Mouse (Mus musculus) heart, embryonic 13.5 days (tissue): ENCODE data around the gene Mrpl55. TPM values are rescaled to one million over a fixed set of nuclear protein-coding genes. Genes with fewer than 3 reads are reported as not detected.

Source experiments
- ATAC-seq: fragments of 200-750 bp; cut with Nextera tagmentation; 2 replicates; pipeline ENCODE4 v1.8.0; 2017; ENCODE audit warnings: moderate TSS enrichment; ENCODE audit not compliant: insufficient number of reproducible peaks, low FRiP score, low TSS enrichment; ENCODE audit errors: extremely low read depth
- H3K27ac ChIP-seq: fragments of 300-500 bp; sonication (generic); replicated peaks from 2 replicates; pipeline ENCODE4 v1.5.1; 2015; ENCODE audit warnings: moderate library complexity, mild to moderate bottlenecking, inconsistent platforms
- H3K27me3 ChIP-seq: fragments of 300-500 bp; sonication (generic); replicated peaks from 2 replicates; pipeline ENCODE4 v1.6.1; 2015; ENCODE audit warnings: mild to moderate bottlenecking, inconsistent platforms
- H3K36me3 ChIP-seq: fragments of 300-500 bp; sonication (generic); 2 replicates; pipeline ENCODE4 v1.6.1; 2015; ENCODE audit warnings: mild to moderate bottlenecking, inconsistent platforms
- H3K4me1 ChIP-seq: fragments of 300-500 bp; sonication (generic); 2 replicates; pipeline ENCODE4 v1.6.1; 2015; ENCODE audit warnings: inconsistent platforms
- H3K4me2 ChIP-seq: fragments of 300-500 bp; sonication (generic); 2 replicates; pipeline ENCODE4 v1.6.1; 2015; ENCODE audit warnings: inconsistent platforms, mild to moderate bottlenecking, moderate library complexity
- H3K4me3 ChIP-seq: fragments of 300-500 bp; sonication (generic); 2 replicates; pipeline ENCODE4 v1.5.1; 2015; ENCODE audit warnings: moderate library complexity, mild to moderate bottlenecking, inconsistent platforms
- H3K9ac ChIP-seq: fragments of 300-500 bp; sonication (generic); 2 replicates; pipeline ENCODE4 v1.6.1; 2015; ENCODE audit warnings: inconsistent platforms, mild to moderate bottlenecking, moderate library complexity
- H3K9me3 ChIP-seq: fragments of 300-500 bp; sonication (generic); 2 replicates; pipeline ENCODE4 v1.6.1; 2016; ENCODE audit warnings: inconsistent platforms
- WGBS: fragments of 180-500 bp; shearing (Covaris S2); methylation state at CpG from one replicate; pipeline ENCODE4 v1.1.7; 2015; ENCODE audit warnings: mixed read lengths; 5-methylcytosine and 5-hydroxymethylcytosine counted together
- polyA plus RNA-seq: library from polyadenylated mRNA; unstranded; fragments of >200 nt; fragmentation: Nextera tagmentation; extraction: Ambion mirVana; gene quantifications from 2 replicates; pipeline ENCODE4 v1.2.1, GENCODE M21; 2015

Mrpl55 gene
- polyA plus RNA-seq, 1 experiment from 2014 or later: 105 TPM

DNA sequence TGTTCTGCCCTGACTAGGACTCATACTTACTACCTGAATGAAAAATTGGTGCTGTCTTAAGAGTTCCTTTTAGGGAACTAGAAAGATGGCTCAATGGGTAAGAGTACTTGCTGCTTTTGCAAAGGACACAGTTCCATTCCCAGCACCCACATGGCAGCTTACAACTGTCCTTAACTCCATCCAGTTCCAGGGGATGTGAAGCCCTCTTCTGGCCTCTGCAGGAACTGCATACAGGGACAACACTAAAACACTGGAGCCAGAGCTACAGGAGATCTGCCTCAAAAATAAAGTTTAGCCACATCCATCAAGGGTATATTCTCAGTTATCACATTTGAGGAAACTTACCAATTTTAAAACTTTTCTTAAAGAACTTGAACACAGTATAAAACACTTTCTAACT is 16.8 kb downstream of the Mrpl55 start:
- Histone ChIP-seq H3K36me3 (peaks cover 46% of the 10 kb centered on the region), H3K4me2 (no peak overlapping the region), H3K4me1 (peaks cover 79% of the 10 kb centered on the region), H3K27ac (no peak overlapping the region), H3K9ac (no peak overlapping the region), H3K27me3 (no peaks in the 10 kb centered on the region), H3K9me3 (no peaks in the 10 kb centered on the region), H3K4me3 (no peak overlapping the region)
- ATAC-seq: no peak

DNA sequence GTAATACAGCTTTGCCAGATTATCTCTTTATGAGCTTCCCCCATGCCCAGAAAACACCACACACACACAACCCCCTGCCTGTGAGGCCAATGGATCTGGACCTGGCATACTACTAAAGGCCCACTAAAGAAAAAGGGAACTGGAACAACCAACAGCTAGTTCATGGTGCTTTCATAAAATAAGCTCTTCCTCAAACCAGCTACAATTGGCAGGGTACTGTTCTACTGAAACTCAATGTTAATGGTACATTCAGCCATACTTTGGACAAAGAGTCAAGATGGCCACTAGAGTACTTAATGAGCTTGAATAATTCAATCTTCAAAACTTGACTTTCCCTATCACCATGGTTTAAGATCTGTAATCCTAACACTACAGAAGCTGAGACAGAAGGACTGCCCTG is 19.3 kb downstream of the Mrpl55 start:
- Histone ChIP-seq H3K9ac (no peak overlapping the region), H3K4me2 (no peak overlapping the region), H3K27me3 (no peaks in the 10 kb centered on the region), H3K9me3 (no peaks in the 10 kb centered on the region), H3K4me1 (peaks cover 93% of the 10 kb centered on the region), H3K27ac (no peak overlapping the region), H3K36me3 (peaks cover 32% of the 10 kb centered on the region), H3K4me3 (no peak overlapping the region)
- no peak for ATAC-seq

DNA sequence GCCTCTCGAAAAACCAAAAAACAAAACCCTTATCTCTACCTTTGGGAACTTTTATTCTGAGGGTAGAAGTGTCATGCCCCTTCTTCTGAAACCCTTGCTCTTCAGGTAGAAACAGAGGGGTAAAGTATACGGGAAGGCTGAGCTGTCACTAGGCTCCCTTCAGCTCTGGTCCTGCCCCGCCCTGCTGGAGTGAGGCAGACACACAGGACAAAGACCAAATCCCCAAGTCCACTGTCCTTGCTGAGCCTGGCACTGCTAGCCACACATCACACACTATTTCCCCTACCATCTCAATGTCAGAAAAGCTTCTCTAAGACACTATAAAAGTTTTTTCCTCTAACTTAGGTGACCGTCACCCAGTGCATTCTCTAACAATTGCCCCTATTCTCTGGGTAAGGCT is 20.0 kb downstream of the Mrpl55 start:
- no peak for ATAC-seq
- Histone ChIP-seq H3K36me3 (peaks cover 32% of the 10 kb centered on the region), H3K27me3 (no peaks in the 10 kb centered on the region), H3K27ac (no peak overlapping the region), H3K4me2 (no peak overlapping the region), H3K4me3 (no peak overlapping the region), H3K9ac (no peak overlapping the region), H3K9me3 (no peaks in the 10 kb centered on the region), H3K4me1 (peaks cover 90% of the 10 kb centered on the region)
- 80% methylated on average over 4 of the region's 4 CpGs for WGBS

DNA sequence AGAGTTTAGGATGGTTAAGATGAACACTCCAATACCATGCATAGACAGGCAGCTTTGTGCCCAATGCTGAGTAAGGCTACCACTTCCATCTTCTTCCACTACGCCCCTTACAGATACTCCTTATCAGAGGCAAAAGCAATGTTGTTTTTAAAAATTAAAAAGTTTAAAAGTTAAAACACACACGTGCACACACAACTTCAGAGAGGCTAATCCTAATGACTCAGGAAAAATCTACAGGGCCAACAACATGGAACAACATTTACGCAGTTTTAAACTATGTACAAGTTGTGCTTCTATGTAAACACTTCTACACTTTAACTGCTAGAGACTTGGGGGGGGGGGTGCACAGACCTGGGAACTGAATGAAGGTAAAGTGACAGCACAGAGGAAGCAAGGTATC is 21.7 kb downstream of the Mrpl55 start:
- Histone ChIP-seq H3K9ac (peak overlapping the region; percentile 37; the same call in 1 of the 2 replicates), H3K4me1 (peaks cover 79% of the 10 kb centered on the region), H3K9me3 (no peaks in the 10 kb centered on the region), H3K4me3 (no peak overlapping the region), H3K36me3 (peaks cover 25% of the 10 kb centered on the region), H3K27me3 (no peaks in the 10 kb centered on the region), H3K27ac (0 out of 2 replicates have a peak overlapping the region, but pooled peaks have one; percentile 26), H3K4me2 (peak overlapping the region; percentile 96)
- no peak for ATAC-seq
- 75% methylated on average over 3 of the region's 3 CpGs for WGBS

DNA sequence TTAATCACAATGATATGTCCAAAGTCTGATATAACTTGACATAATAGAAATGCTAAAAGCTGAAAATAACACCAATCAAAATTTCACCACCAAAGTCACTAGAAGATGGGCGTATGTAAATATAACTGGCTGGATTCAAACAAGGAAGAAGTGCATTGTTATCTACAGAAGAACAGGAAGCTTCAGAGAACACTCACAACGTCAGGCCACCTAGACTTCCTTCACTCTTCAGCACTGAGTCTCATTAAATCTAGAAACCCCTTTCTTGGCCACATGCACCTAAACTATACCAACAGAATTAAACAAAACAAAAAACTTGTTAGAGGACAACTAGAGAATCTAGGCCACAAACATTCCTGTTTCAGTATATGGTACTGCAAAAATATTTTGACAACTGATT is 22.2 kb downstream of the Mrpl55 start:
- Histone ChIP-seq H3K4me2 (peak overlapping the region; percentile 96), H3K4me1 (peaks cover 78% of the 10 kb centered on the region), H3K36me3 (peaks cover 21% of the 10 kb centered on the region), H3K4me3 (peak overlapping the region; percentile 100; the same call in 1 of the 2 replicates), H3K9me3 (no peaks in the 10 kb centered on the region), H3K9ac (no peak overlapping the region), H3K27ac (no peak overlapping the region), H3K27me3 (no peaks in the 10 kb centered on the region)
- ATAC-seq: no peak
- WGBS: 31% methylated on average over 2 of the region's 2 CpGs

DNA sequence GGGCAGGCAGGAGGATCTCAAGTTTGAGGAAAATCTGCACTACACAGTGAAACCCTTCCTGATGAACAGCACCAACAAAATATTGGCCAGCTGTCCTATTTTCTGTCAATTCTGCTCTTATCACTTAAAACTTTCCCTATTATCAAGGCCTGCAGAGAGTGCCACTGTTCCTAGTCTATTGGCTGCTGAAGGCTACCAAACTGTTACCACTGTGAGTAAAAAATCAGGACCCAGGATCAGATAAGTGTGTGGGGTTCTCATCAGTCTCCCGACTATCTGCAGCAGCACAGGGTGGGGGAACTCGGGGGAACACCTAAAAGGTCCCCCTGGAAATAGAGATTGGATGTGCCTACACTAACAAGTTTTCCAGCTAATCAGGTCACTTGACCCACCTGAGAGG is 22.9 kb downstream of the Mrpl55 start:
- no peak for ATAC-seq

DNA sequence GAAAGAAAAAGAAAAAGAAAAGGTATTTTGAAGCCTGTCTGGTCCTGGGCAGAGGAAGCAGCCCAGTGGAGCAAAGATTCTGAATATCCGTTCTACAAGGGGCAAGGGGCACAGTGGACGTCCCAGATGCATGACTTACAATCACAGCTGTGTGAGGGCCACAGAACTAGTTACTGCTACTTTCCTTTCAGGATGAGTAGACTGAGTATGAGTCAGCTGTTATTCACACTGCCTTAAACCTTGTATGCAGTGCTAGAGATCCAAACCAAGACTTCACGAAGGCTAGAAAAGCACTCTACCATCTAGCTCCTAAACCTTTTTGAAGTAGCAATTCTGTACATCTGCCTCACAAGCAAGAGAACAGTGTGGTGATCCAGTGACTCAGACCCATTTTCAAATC is 24.0 kb downstream of the Mrpl55 start:
- peak overlapping the region; percentile 96 for H3K4me2 ChIP-seq
- H3K27ac ChIP-seq: peak overlapping the region; percentile 99; the same call in 1 of the 2 replicates
- 36% methylated on average over 3 of the region's 3 CpGs for WGBS
- H3K9me3 ChIP-seq: no peaks in the 10 kb centered on the region
- H3K27me3 ChIP-seq: no peaks in the 10 kb centered on the region
- H3K36me3 ChIP-seq: peaks cover 9% of the 10 kb centered on the region
- H3K9ac ChIP-seq: peak overlapping the region; percentile 100
- peaks cover 67% of the 10 kb centered on the region for H3K4me1 ChIP-seq
- peak overlapping the region; percentile 100 for H3K4me3 ChIP-seq
- ATAC-seq: no peak

More for the DNA sequence above, 22.9 kb downstream of the Mrpl55 start:
- Histone ChIP-seq H3K27ac (no peak overlapping the region), H3K9ac (peak overlapping the region; percentile 100; the same call in 1 of the 2 replicates), H3K36me3 (peaks cover 14% of the 10 kb centered on the region), H3K9me3 (no peaks in the 10 kb centered on the region), H3K4me2 (peak overlapping the region; percentile 96), H3K4me1 (peaks cover 75% of the 10 kb centered on the region), H3K4me3 (peak overlapping the region; percentile 100), H3K27me3 (no peaks in the 10 kb centered on the region)
- WGBS: 28% methylated on average over 2 of the region's 2 CpGs

DNA sequence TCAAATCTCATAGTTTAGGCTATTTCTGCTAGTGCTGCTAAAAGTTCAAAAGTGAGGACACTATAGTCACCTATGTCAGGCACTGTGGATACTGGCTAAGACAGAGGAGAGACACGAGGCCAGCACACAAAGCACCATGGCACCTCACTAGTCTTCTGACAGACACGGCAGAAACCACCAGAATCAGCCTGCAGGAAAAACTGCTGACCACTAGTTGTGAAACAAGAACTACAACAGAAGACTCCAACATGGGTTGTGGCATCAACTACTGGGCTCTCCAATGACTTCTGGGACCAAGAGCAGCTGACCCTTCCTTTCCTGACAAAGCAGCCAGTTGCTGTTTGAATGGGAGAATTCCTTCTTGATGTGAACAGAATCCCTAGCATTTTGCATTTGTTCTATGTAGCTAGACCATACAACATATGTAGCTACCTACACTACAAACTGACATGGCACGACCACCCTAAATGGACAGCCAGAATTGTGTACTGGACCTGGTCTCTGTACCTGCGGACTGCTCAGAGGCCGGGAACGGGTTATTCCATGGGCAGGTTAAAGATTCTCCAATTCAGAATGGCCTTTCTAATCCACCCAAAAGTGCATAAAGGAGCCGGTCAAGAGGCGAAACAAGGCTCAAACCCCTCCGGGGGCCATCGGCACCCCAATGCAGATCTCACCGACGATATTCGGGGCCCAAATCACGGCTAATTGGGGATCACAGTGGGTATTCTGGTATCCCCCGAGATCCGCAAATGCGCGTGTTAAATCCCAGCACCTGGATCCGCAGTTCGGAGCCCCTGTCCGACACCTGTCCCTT is 24.7 kb downstream of the Mrpl55 start:
- Histone ChIP-seq H3K9ac (peak overlapping the region; percentile 100), H3K4me1 (peaks cover 60% of the 10 kb centered on the region), H3K9me3 (no peaks in the 10 kb centered on the region), H3K27ac (peak overlapping the region; percentile 99), H3K4me2 (peak overlapping the region; percentile 96), H3K4me3 (peak overlapping the region; percentile 100), H3K27me3 (no peaks in the 10 kb centered on the region), H3K36me3 (peaks cover 9% of the 10 kb centered on the region)
- no peak for ATAC-seq
- WGBS: 2% methylated on average over 21 of the region's 21 CpGs

DNA sequence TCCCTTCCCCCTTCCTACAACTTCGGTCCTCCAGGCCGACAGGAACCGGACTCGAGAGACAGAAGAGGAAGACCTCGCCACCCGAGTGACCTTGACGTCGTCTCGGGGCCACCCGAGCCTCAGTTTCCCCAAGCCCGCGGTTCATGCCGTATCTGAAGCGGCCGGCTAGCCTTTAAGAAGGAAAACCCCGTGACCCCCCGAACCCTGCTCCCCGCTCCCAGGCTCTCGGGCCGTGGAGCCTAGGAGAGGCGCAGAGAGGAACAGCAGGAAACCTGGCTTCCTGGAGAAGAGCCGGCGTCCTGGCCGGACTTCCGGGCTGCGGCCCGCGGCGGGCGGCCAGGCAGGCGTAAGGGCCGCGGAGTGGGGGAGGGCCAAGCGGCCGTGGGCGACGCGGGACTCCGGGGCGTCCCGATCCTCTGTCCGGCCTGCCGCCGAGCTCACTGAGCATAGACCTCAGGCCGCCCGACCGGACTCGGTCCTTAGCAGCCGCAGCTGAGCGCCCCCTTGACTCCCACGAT is 25.4 kb downstream of the Mrpl55 start:
- peak overlapping the region; percentile 100 for H3K9ac ChIP-seq
- H3K27ac ChIP-seq: peak overlapping the region; percentile 99

DNA sequence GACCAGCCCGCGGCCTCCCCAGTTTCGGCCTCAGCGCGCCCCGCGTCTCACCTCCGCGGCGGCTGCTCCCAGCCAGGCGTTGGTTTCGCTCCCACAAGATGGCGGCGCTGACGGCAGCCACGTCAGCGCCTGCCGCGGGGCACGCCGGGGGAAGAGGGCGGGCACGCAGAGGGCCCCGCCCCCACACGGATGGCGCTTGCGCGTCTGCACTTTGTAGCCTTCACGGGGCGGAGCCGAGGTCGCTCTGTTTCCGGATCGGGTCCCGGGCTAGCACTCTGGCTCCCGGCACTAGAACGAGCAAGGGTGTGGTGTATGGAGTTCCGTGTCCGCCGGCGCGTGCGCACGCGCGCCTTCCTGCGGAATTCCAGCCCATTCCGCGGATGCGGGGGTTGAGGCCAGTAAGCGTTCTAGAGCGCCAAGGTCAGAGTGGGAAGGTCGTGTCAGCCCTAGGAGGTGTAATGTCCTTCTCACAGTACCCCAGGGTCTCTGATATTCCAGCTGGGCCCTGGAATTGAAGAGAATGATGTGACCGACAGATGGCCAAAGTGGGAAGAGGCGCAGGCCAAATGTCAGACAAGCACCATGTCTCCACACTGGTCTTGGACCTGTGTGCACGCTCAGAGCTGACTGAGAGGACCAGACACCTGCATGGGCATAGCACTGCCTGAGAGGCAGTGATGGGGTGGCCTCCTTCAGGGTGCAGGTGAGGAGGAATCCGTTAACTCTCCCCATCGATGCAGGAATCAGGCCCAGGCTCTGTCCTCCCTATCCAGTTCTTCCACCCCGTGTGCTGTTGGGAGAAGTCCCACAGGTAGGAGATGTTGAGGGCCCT is 26.1 kb downstream of the Mrpl55 start, which contains the start of gene Arf1:
TSS of gene Arf1 (minus strand) at position 149 of the 832 bp plus-strand sequence.
- WGBS: 4% methylated on average over 59 of the region's 59 CpGs
- no peaks in the 10 kb centered on the region for H3K9me3 ChIP-seq
- H3K27ac ChIP-seq: peak within 1 kb of the TSS; percentile 99
- H3K4me2 ChIP-seq: peak within 1 kb of the TSS; percentile 96
- ATAC-seq: peak; percentile 90
- peaks cover 9% of the 10 kb centered on the region for H3K36me3 ChIP-seq
- H3K4me3 ChIP-seq: peak within 1 kb of the TSS; percentile 100
- H3K27me3 ChIP-seq: 0 out of 2 replicates have a peak, but pooled peaks cover 6% of the 10 kb centered on the region
- peak within 1 kb of the TSS; percentile 100 for H3K9ac ChIP-seq
- H3K4me1 ChIP-seq: peaks cover 53% of the 10 kb centered on the region

More for the DNA sequence above, 25.4 kb downstream of the Mrpl55 start:
- peak; percentile 82 for ATAC-seq
- Histone ChIP-seq H3K4me3 (peak overlapping the region; percentile 100), H3K4me2 (peak overlapping the region; percentile 96), H3K36me3 (peaks cover 9% of the 10 kb centered on the region), H3K4me1 (peaks cover 54% of the 10 kb centered on the region), H3K9me3 (no peaks in the 10 kb centered on the region), H3K27me3 (no peaks in the 10 kb centered on the region)
- WGBS: under 1% methylated on average over 49 of the region's 51 CpGs

DNA sequence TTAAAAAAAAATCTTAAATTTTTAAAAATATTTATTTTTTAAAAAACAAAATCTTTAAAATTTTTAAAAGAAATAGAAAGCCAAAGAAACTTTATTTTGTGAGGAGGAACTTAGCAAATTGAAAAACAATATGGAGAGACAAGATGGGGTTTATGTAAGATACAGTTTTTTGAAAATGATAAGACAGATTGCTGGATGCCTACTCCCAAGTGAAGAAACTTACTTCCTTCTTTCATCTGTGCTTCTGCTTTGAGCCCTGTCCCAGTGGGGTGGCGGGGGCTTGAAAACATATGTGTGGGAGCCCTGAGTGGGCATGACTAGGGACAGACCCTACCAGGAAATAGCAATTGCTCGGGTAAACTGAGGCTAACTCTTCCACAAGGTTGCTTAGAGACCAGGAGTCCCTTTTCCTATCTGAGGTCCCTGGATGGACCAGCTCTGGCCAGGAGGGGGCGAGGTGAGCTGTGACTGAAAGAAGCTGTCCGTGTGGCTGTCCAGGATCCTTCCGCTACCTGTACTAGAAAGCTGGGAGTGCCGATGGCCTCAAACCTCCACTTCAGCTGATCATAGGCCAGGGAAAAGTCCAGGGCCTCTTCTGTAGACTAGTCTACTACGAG is 28.0 kb downstream of the Mrpl55 start:
- H3K36me3 ChIP-seq: no peaks in the 10 kb centered on the region
- no peak for ATAC-seq
- H3K9me3 ChIP-seq: no peaks in the 10 kb centered on the region
- H3K4me3 ChIP-seq: no peak overlapping the region
- peaks cover 34% of the 10 kb centered on the region for H3K4me1 ChIP-seq
- H3K27ac ChIP-seq: no peak overlapping the region
- H3K27me3 ChIP-seq: peaks cover 19% of the 10 kb centered on the region; the same call in 1 of the 2 replicates
- WGBS: 9% methylated on average over 7 of the region's 7 CpGs
- no peak overlapping the region for H3K9ac ChIP-seq
- H3K4me2 ChIP-seq: no peak overlapping the region
